Mouse (Mus musculus): ENCODE measurements around the gene Gm2310. TPM values are rescaled to one million over a fixed set of nuclear protein-coding genes. Genes with fewer than 3 reads are reported as not detected.

The Gm2310 gene
- polyA plus RNA-seq, 1 experiment, result not detected

- Histone ChIP-seq H3K27ac (ENCODE audit: insufficient read depth, low read depth, low read length) (no peak overlapping the region), H3K4me3 (ENCODE audit: insufficient read depth, low read length) (no peak overlapping the region), H3K4me1 (ENCODE audit: control insufficient read depth, insufficient read depth, low read length) (no peaks in the 10 kb centered on the region)
- TF ChIP-seq POLR2A (IDR thresholded peaks at IDR 0.05; ENCODE audit: borderline replicate concordance, low read depth, low read length) (no peak), CTCF (IDR thresholded peaks at IDR 0.05; ENCODE audit: low read depth, low read length) (no peak)
Observed at GRCm38 (mm10) chr15:8502431-8502830, 17.3 kb downstream of the Gm2310 start.

- TF ChIP-seq CTCF (IDR thresholded peaks at IDR 0.05; ENCODE audit: low read depth, low read length) (no peak), POLR2A (IDR thresholded peaks at IDR 0.05; ENCODE audit: borderline replicate concordance, low read depth, low read length) (no peak)
- H3K27ac ChIP-seq (ENCODE audit: insufficient read depth, low read depth, low read length), result no peak overlapping the region
Observed at GRCm38 (mm10) chr15:8485261-8485660, 34.5 kb downstream of the Gm2310 start.

GRCm38 (mm10) chr15:8469006-8469575 lies 50.7 kb downstream of the Gm2310 start:
- no peaks in the 10 kb centered on the region for H3K4me1 ChIP-seq (ENCODE audit: control insufficient read depth, insufficient read depth, low read length)
- no peak overlapping the region for H3K4me3 ChIP-seq (ENCODE audit: insufficient read depth, low read length)
- no peak for TF ChIP-seq POLR2A (IDR thresholded peaks at IDR 0.05; ENCODE audit: borderline replicate concordance, low read depth, low read length)
- no peak for TF ChIP-seq CTCF (IDR thresholded peaks at IDR 0.05; ENCODE audit: low read depth, low read length)
- H3K27ac ChIP-seq (ENCODE audit: insufficient read depth, low read depth, low read length), result no peak overlapping the region

More at GRCm38 (mm10) chr15:8485261-8485660, 34.5 kb downstream of the Gm2310 start:
- Histone ChIP-seq H3K4me3 (ENCODE audit: insufficient read depth, low read length) (no peak overlapping the region), H3K4me1 (ENCODE audit: control insufficient read depth, insufficient read depth, low read length) (no peaks in the 10 kb centered on the region)

Other genes starting within 250 kb of the Gm2310 start
- 38.6 and 43.3 TPM in 2 replicates for gene Nipbl, start 75.5 kb downstream of the Gm2310 start, polyA plus RNA-seq (2012; ENCODE audit: insufficient read depth, insufficient read length, missing spikeins)
- not detected in 2 replicates for gene Slc1a3, start 190.8 kb upstream of the Gm2310 start, polyA plus RNA-seq (2012; ENCODE audit: insufficient read depth, insufficient read length, missing spikeins)